Mouse (Mus musculus): ENCODE measurements at regions not wholly inside any gene's neighbourhood (a gene's known extent, or its start where the extent isn't known, plus 50 kb on each side); places are given as distances from the start of the nearest gene placed in this dataset.

DNA sequence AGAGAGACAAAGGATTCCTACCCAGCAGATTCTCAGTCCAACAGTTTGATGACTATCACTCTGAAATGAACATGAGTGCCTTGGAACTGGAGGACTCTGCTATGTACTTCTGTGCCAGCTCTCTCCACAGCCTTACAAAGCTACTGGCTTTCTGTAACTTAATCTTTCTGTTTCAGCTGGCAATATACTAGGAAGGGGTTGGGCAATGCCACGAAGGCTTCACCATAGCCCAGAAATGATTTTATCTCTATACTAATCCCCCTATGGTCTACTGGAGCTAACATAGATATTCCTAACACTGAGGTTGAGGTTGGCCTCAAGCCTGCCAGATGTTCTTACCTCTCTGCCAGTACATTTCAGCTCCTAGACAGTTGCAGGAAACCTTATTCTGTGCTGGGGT, 78.6 kb upstream of the 2210010C04Rik start:
- TF ChIP-seq CTCF (IDR thresholded peaks at IDR 0.05; ENCODE audit: borderline replicate concordance, insufficient read depth, low read depth, low read length): no peak
- TF ChIP-seq POLR2A (IDR thresholded peaks at IDR 0.05; ENCODE audit: borderline replicate concordance, insufficient read depth, low read length): no peak

Data from cerebellum, adult 2 months (tissue).